Mouse (Mus musculus) frontal cortex, postnatal 10 days (tissue): ENCODE measurements around the gene Arpc4.

ENCODE experiments used
- DNase-seq, 2 experiments: peaks; one replicate each; pipeline ENCODE4 v3.0.0; 2022; ENCODE audit warnings: low spot score in 2 of 2, mixed read lengths in 1 of 2

Arpc4 gene

GRCm38 (mm10) chr6:113364518-113365135 is 13.3 kb upstream of the Arpc4 start:
- DNase-seq = no peak

GRCm38 (mm10) chr6:113366639-113367038 is 11.3 kb upstream of the Arpc4 start:
- DNase-seq = no peak

GRCm38 (mm10) chr6:113367574-113367973 is 10.3 kb upstream of the Arpc4 start:
- DNase-seq = no peak

GRCm38 (mm10) chr6:113368124-113368523 is 9.8 kb upstream of the Arpc4 start:
- no peak for DNase-seq

- DNase-seq = no peak
These were observed 9.3 kb upstream of the Arpc4 start for GRCm38 (mm10) chr6:113368577-113368976.

- no peak for DNase-seq
These were observed 7.6 kb upstream of the Arpc4 start for GRCm38 (mm10) chr6:113370194-113370929.

- no peak for DNase-seq
These were observed 4.4 kb upstream of the Arpc4 start for GRCm38 (mm10) chr6:113373491-113373890.

- no peak for DNase-seq
These were observed 781 bp upstream of the Arpc4 start for GRCm38 (mm10) chr6:113377172-113377495.

- DNase-seq = no peak
These were observed 1.3 kb downstream of the Arpc4 start for GRCm38 (mm10) chr6:113379246-113379645.

GRCm38 (mm10) chr6:113380480-113380879 is 2.6 kb downstream of the Arpc4 start:
- DNase-seq = no peak

GRCm38 (mm10) chr6:113384351-113384927 is 6.5 kb downstream of the Arpc4 start:
- DNase-seq = peak in 1 of 2 experiments; percentile 32

GRCm38 (mm10) chr6:113385160-113385714 is 7.3 kb downstream of the Arpc4 start:
- no peak for DNase-seq

- DNase-seq = no peak
These were observed 8.1 kb downstream of the Arpc4 start for GRCm38 (mm10) chr6:113386025-113386424.

- no peak for DNase-seq
These were observed 11.0 kb downstream of the Arpc4 start, which contains the start of gene Ttll3 for GRCm38 (mm10) chr6:113388960-113389359. Ttll3 (plus strand) TSS chr6:113389260.

- DNase-seq = no peak
These were observed 12.8 kb downstream of the Arpc4 start for GRCm38 (mm10) chr6:113390715-113391114.

GRCm38 (mm10) chr6:113392015-113392386 is 14.1 kb downstream of the Arpc4 start:
- no peak for DNase-seq

- DNase-seq = peak in 1 of 2 experiments; percentile 63
These were observed 14.6 kb downstream of the Arpc4 start for GRCm38 (mm10) chr6:113392387-113393071.

- no peak for DNase-seq
These were observed 16.0 kb downstream of the Arpc4 start for GRCm38 (mm10) chr6:113393951-113394350.

GRCm38 (mm10) chr6:113394811-113395210 is 16.9 kb downstream of the Arpc4 start:
- no peak for DNase-seq

- no peak for DNase-seq
These were observed 17.6 kb downstream of the Arpc4 start for GRCm38 (mm10) chr6:113395501-113395900.

GRCm38 (mm10) chr6:113396270-113397030 is 18.5 kb downstream of the Arpc4 start:
- no peak for DNase-seq
